Mouse (Mus musculus): Measurements from ENCODE around the gene Mcu. TPM values are rescaled to one million over a fixed set of nuclear protein-coding genes. Genes with fewer than 3 reads are reported as not detected.

Gene Mcu
- total RNA-seq, 2 experiments from 2014 or later, result 40.0 to 43.1 TPM

DNA sequence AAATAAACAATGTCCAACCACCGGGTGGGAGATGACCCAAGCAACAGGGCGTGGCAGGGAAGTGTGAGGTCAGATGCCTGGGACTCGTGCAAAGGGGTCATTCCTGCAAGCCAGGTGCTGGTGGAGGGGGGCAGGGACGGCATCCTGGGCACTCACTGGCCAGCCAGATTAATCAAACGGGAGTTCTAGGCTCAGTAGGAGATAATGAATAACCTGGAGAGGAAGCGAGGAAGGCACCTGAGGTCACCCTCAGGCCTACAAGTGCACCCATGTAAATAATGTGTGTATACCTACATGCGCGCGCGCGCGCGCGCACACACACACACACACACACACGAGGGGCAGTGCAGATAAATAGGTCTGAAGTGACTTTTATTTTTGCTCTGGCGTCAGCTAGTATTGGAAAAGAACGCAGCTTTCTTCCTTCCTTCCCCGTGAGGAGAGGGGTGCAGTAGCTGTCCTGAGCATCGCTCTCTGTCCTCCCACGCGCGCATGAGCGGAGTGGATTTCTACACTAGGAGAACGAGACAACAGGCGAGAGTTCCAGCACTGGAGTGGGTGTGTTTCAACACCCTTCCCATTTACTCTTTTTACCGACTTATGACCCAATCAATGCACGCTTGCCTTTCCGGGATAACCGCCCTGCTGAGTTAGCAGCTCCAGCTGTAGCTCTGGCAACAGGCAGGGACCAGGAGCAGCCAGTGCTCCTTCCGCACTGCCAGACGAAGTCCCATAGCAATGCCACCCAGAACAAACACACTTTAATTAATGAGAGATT lies 112.9 kb downstream of the Mcu start:
- ATAC-seq (replicated peaks; ENCODE audit: poor library complexity, severe bottlenecking), result no peak

DNA sequence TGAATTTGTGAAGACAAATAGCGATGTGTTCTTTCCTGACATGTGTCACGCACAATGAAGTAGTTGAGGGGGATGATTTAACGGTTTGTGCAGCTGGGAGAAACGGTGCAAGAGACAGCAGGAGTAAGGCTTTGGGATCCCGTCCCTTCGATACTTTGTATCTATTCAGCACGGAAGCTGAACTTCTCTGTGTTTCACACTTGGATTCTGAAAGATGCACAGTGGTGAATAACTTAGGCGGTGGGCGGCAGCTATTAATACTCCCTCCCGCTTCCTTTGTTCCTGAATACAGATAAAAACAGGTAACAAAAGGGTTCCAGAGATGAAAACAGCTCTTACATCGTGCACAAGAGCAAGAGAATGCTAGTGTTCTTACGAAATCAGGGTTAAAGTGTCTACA lies 114.1 kb downstream of the Mcu start:
- no peak for ATAC-seq (replicated peaks; ENCODE audit: poor library complexity, severe bottlenecking)

DNA sequence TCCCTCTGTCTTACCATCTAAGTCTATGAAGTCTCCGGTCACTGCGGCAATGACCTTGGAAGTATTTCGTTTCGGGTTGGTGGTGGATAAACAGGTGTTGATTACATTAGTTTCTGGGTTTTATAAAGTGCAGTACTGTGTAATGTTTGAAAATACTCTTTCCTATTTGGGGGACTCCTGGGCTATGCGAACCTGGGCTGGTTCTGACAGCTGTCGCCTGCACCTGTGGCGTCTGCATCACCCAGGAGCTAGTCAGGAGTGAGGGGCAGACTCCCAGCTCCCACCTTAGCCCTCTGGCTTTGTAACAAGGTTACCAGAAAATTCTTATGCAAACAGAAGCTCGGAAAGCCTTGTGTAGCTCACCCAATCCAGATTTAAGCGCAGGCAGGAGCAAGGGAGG lies 114.7 kb downstream of the Mcu start:
- ATAC-seq (replicated peaks; ENCODE audit: poor library complexity, severe bottlenecking), result no peak

DNA sequence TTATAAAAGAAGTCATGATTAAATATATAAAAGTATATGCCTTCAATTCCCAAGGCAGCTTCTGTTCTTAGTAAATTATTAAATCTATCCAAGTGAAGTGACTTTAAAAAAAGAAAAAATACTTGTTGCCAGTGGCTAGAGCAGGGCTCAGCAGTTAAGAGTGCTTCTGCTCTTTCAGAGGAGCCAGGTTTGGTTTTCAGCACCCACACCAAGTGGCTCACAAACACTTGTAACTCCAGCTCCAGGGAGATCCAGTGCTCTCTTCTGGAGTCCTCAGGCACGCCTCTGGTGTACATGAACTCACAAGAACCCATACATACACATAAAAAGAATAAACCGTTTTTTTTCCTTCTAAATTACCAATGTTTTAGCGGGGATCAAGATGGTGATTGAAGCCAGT lies 116.3 kb downstream of the Mcu start:
- ATAC-seq (replicated peaks; ENCODE audit: poor library complexity, severe bottlenecking), result no peak

DNA sequence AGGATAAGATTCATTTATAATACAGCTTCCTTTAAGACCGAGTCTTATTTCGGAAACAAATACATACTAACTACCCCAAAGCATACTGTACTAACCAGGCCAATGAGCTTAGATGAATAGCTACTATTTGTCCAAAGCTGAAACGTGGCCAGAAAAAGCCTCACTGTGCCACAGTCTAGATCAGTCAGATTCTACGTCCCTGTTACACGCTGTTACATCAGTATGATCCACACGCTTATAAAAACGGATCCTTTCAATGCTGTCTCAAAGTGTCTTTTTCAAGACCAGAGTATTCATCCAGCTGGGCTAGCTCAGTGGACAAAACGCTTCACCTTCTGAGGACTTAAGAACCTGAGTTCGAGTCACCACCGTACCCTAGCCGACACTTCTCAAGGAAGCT lies 119.5 kb downstream of the Mcu start:
- no peak for ATAC-seq (replicated peaks; ENCODE audit: poor library complexity, severe bottlenecking)

DNA sequence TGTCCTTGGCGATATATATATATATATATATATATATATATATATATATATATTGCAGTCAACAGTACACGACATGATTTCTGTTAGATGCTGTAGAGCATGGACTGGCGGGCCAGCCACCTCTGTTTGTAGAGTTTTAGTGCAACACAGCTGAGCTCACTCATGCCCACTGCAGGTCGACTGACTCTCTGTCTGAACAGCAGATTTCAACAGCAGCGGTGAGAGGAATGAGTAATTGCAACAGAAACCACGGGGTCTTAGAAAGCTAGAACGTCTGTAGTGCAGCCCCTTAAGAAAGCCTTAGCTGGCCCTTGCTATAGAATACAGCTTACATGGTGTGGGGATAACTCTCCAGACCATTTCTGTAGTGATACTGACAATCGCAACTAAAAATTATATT lies 121.6 kb downstream of the Mcu start:
- peak; percentile 52 for ATAC-seq (replicated peaks; ENCODE audit: poor library complexity, severe bottlenecking)

DNA sequence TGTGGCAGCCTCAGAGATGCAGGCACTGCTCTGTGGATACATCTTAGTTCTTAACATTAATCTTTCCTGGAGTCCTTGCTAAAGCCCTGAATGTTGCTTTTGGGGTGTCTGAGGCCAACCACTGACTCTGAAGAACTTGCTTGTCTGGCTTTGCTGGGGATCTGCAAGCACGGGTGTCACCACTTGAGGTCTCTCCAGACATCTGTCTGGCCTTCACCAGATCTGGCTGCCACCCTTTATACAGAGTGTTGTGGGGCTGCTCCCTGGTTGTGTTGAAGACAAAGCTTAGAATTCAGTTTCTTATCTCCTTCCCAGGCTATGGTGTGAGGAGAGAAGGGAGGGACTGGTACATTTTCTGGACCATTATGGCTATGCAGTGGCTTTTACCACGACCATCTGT lies 122.4 kb downstream of the Mcu start:
- no peak for ATAC-seq (replicated peaks; ENCODE audit: poor library complexity, severe bottlenecking)

DNA sequence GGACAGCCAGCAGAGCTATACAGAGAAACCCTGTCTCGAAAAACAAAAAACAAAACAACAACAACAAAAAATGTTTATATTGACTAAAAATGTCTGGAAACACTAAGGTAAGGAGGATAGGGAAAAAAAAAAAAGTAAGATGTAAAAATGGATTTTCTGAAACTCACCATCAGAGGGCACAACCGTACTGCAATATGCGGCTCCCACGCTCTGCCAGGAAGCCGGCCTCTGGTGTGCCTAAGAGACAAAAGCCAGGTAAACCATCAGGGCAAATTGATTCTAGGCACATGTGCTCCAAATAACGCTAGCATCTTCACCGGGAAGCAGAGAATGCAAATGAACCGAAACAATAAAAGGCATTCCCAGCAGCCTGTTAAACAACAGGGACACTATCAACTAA lies 125.6 kb downstream of the Mcu start:
- ATAC-seq (replicated peaks; ENCODE audit: poor library complexity, severe bottlenecking), result no peak

DNA sequence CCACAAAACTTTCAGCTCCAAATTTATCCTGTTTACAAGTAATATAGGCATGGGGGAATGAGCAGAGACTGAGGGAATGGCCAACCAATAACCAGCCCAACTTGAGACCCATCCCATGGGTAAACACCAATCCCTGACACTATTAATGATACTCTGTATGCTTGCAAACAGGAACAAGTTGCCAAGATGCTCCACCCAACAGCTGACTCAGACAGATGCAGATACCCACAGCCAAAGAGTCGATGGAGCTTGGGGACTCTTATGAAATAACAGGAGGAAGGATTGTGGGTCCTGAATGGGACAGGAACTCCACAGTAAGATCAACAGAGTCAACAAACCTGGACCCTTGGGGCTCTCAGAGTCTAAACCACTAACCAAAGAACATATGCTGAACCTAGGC lies 127.1 kb downstream of the Mcu start:
- no peak for ATAC-seq (replicated peaks; ENCODE audit: poor library complexity, severe bottlenecking)

DNA sequence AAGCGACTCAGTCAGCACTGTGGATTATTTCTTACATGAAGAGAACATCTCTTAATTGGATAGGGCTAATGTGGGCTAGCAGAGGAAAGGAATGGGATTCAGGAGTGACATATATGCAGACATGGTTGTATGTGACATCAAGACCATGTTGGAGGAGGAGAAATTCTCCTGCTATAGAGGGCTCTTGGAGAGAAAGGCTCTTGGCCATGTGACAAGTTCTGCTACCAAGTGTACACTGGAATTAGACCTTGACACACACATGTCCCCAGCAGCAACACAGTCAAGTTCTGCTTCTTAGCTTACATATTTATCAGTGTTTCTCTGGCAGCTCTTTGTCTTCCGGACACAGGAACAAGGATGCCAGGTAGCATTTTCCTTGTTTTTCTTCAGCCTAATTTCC lies 129.1 kb downstream of the Mcu start:
- no peak for ATAC-seq (replicated peaks; ENCODE audit: poor library complexity, severe bottlenecking)

DNA sequence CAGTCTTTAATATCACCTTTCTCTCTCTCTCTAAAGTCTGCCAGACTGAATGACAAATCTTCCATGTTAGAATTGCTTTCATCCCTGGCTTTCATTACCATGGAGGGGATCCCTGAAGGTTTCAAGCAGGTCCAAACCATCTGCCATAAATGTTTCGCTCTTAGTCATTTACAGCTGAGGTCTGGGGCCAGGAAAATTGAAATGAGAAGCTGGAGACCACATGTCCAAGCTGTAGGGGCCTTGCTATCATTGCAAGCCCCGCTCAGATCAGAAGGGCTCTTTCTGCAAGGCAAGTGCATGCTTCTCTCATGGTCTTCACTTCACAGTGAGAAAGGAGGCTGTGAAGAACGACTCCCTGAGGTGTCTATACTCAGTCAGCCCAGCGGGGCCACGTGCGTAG lies 132.2 kb downstream of the Mcu start:
- ATAC-seq (replicated peaks; ENCODE audit: poor library complexity, severe bottlenecking), result no peak

DNA sequence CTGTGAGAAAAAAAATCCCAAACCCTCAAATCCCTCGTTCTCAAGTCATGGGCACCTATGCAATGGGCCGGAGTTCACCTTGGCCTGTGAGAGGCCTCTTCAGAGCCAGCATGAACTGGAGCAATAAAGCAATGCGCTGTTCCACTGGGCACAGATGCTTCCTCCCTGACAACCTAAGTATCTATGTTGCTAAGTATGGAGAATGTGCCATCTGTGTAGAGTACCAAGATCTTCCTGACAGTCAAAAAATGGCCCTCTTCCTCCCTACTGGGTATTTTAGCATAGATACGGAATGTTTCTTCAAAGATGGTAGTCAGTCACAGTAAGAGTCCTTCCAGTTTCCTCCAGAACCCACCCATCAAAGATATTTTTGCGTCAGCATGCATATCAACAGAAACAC lies 135.1 kb downstream of the Mcu start:
- ATAC-seq (replicated peaks; ENCODE audit: poor library complexity, severe bottlenecking), result no peak

DNA sequence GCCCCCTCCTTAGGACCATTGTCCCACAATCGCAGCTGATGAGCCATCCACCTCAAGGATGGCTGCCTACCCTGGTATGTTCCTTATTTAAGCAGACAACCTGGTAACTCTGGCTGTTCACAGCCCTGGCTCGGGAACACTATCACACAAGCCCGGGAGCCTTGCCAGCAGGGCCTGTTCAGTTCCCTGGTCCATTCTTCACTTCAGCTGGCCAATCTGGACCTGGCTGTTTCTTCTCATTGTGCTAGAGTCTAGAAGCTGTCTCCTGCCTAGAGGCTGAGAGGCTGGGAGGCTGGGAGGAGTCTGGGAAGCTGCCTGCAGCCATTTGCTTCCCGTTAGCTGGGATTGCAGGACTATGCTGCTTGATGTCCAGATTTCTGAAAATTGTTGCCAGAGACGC lies 146.0 kb downstream of the Mcu start:
- no peak for ATAC-seq (replicated peaks; ENCODE audit: poor library complexity, severe bottlenecking)

DNA sequence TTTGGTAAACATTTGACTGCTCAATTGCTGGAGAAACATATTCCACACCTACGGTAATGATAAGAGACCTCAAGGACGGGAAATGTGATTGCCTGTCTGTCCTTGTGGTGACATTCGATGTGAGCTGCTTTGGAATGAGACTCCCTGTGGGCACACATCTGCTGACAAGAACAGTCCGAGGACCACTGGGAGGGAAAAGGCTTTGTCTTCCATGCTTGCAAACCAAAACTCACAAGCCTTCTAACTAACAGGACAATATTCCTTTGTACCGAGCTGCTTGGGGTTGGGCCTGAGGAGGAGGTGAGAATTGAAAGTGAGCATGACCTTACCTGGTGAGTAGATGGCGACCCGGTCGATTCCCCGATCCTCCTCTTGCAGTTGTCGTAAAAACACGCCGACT lies 149.2 kb downstream of the Mcu start:
- ATAC-seq (replicated peaks; ENCODE audit: poor library complexity, severe bottlenecking), result no peak

DNA sequence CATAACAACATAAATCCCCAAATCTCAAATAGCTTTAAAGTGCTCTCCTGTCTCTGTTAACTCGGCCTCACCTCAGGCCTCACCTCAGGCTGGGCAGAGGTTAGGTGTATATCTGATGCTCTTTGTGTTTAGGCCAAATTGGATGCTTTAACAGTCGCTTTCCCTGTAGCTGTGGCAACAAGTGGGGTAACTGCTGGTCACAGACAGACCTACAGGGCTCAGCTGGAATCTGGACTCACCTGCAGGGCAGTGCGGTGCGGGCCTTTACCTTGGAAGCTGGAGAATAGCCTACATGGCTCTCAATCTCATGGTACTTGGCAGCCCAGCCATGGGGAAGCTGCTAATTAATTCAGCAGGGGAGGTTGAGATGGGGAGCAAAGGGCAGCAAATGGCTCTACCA lies 149.9 kb downstream of the Mcu start:
- ATAC-seq (replicated peaks; ENCODE audit: poor library complexity, severe bottlenecking), result no peak

DNA sequence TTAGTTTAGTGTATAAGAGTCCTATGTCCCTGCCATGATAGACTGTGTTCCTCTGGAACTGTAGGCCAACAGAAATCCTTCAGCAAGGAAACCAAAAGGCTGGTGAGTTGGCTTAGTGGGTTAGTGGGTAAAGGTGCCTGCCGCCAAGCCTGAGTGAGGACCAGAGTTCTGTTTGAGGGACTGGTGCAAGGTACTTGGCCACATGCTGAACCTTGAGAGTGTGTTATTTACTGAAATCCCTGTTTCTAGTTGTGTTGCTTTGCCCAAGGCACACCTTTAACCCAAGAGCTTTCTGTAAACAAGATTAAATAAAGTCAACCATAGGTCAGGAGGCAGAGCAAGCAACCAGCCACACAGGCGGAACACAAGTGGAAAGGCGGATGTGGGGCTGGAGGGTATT lies 150.9 kb downstream of the Mcu start:
- no peak for ATAC-seq (replicated peaks; ENCODE audit: poor library complexity, severe bottlenecking)

DNA sequence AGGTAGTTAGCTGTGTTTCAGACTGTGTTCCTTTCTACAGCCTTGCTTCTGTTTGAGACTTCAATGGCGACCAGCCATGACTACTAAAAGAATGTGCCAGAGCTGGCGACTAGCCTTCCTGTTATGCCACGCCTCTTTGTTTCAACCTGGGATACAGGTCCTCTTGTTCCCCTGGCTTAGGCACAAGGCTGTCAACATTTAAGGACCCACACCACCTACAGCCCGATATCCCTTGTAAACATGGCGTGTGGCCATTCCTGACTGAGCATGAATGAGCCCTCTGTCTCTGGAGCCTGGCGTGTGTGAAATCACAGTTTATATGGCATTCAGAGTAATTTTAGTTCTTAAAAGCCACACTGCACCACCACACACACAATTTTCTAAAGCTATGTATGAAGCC lies 154.2 kb downstream of the Mcu start:
- no peak for ATAC-seq (replicated peaks; ENCODE audit: poor library complexity, severe bottlenecking)

DNA sequence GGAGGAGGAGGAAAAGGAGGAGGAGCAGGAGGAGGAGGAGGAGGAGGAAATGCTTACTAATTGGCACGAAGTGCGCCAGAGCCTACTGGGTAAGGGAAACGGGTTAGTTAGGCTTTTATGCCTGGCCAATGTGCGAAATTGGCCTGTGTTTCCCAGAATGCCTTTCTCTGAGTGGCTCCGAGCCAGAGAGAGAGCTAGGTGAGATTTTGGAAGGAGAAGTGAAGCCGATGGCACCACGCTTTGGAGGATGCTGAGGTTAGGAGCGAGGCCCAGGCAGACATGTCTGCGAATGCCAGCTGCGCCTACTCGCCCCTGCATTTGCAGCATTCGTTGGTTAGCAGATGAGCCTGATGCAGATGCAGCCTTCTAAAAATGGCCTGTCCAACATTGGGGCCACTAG lies 156.7 kb downstream of the Mcu start:
- ATAC-seq (replicated peaks; ENCODE audit: poor library complexity, severe bottlenecking), result no peak

DNA sequence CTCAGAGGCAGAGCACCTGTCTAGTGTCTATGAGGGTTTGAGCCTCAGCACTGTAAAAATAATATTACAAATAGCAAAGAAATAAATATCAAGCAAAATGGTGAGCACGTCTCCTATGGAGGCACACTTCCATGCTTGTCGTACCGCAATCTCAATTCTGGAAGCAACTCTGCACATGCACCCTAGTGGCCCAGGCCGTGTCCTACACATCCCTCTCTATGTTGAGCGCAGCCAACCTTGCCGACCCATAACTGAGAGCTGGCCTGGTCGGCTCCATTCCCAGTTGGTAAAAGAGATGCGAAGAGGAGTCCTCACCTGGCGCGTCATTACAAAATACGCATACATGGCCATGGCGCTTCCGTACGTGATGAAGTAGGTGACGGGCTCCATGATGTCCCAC lies 161.9 kb downstream of the Mcu start:
- no peak for ATAC-seq (replicated peaks; ENCODE audit: poor library complexity, severe bottlenecking)

DNA sequence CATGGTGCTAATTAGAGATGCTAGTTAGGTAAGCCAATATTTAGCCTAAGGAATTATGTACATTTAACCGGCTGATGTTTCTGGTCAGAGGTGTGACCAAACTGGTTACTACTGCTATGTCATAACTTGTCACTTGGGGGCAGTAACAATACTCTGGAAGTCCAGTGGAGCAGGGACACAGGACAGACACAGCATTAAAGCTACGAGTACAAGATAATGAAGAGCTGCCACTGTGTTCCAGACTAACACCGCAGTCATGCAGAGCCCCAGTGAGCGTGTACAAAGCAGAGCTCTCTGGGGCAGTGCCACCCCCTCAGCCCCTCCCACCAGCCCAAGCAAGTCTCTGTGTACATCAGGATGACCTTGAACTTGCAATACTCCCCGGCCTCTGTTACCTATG lies 164.7 kb downstream of the Mcu start:
- peak; percentile 44; the same call in 1 of the 2 replicates for ATAC-seq (replicated peaks; ENCODE audit: poor library complexity, severe bottlenecking)

DNA sequence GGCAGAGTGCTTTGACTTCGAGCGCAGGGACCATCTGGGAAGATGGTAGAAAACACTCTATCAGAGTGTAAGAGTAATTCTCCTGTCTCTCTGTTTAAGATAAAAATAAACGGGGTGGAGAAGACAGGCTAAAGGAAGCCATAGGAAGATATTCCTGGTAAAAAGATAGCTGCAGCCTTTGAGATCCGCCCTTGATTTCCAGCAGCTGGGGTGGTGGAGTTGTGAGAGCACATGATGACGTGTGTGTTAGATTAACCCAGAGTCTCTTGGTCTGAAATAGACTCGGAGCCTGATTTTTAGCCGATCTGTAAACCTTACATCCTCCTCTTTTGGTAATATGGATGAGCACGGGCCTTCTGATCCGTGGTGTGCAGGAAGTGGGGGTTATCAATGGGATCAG lies 168.9 kb downstream of the Mcu start:
- no peak for ATAC-seq (replicated peaks; ENCODE audit: poor library complexity, severe bottlenecking)

DNA sequence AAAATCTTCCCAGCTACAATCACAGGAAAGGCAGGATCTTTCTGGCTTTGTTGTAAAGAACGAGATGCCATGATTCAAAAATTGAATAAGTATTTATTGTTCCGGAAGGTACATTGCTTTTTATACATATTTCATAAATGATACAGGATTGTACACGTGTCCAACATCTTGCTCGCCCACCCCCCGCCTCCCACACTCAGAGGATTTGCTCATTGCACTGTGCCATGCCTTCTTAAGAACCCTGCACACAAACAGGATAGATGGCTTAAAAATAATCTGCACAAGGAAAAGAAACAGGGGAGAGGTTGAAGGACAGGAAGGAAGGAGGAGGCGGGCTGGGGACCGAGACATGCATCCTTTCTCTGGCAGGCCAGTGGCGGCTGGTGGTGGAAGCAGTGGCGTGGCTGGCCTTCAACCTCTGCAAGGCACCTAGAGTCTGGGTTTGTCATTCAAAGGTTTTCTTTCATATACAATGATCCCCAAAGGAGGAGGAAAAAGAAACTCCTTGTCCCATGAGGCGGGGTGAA lies 169.5 kb downstream of the Mcu start:
- ATAC-seq (replicated peaks; ENCODE audit: poor library complexity, severe bottlenecking), result no peak

DNA sequence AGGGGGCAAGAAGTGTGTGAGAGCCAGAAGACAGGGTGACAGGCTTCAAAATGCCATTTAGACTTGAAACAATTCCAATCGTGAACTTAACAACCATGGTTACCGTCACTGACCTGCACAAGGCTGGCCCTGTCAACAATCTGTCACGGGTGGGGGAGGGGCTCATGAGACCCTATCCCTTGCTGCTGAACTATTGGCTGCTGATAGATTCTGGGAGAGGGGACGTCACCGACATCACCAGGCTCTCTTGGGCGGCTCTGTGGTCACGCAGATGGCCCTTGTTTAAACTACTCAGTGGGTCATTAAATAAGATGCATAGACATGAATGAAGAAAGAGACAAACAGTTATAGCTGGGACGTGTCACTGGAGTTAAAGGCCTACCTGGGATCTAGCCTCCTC lies 171.9 kb downstream of the Mcu start:
- ATAC-seq (replicated peaks; ENCODE audit: poor library complexity, severe bottlenecking), result no peak

Data from granulocyte monocyte progenitor cell, adult 5-6 weeks (primary cell).